Mouse (Mus musculus) midbrain, embryonic 11.5 days (tissue): ENCODE results near the gene Rergl. TPM values are rescaled to one million over a fixed set of nuclear protein-coding genes. Genes with fewer than 3 reads are reported as not detected.

Source experiments
- ATAC-seq: fragments of 200-750 bp; cut with Nextera tagmentation; 2 replicates; pipeline ENCODE4 v1.8.0; 2017; ENCODE audit warnings: moderate TSS enrichment, moderate library complexity; ENCODE audit not compliant: low FRiP score
- DNase-seq: peaks from one replicate; pipeline ENCODE4 v3.0.0; 2015; ENCODE audit warnings: low spot score; ENCODE audit errors: missing footprints
- H3K27ac ChIP-seq: fragments of 300-500 bp; sonication (generic); 2 replicates; pipeline ENCODE4 v1.5.1; 2014; ENCODE audit warnings: low read depth, low read length
- H3K27me3 ChIP-seq: fragments of 300-500 bp; sonication (generic); 2 replicates; pipeline ENCODE4 v1.6.1; 2014; ENCODE audit warnings: mild to moderate bottlenecking, low read length, moderate library complexity, mixed read lengths; ENCODE audit not compliant: control insufficient read depth, insufficient read depth
- H3K36me3 ChIP-seq: fragments of 300-500 bp; sonication (generic); 2 replicates; pipeline ENCODE4 v1.6.1; 2014; ENCODE audit warnings: mild to moderate bottlenecking, low read length, moderate library complexity, mixed read lengths; ENCODE audit not compliant: control insufficient read depth, insufficient read depth
- H3K4me1 ChIP-seq: fragments of 300-500 bp; sonication (generic); 2 replicates; pipeline ENCODE4 v1.6.1; 2014; ENCODE audit warnings: low read length; ENCODE audit not compliant: control insufficient read depth, insufficient read depth
- H3K4me2 ChIP-seq: fragments of 300-500 bp; sonication (generic); 2 replicates; pipeline ENCODE4 v1.6.1; 2014; ENCODE audit warnings: mild to moderate bottlenecking, moderate library complexity
- H3K4me3 ChIP-seq: fragments of 300-500 bp; sonication (generic); 2 replicates; pipeline ENCODE4 v1.5.1; 2014; ENCODE audit warnings: low read depth, low read length
- H3K9ac ChIP-seq: fragments of 300-500 bp; sonication (generic); 2 replicates; pipeline ENCODE4 v1.6.1; 2014; ENCODE audit warnings: low read length
- H3K9me3 ChIP-seq: fragments of 300-500 bp; sonication (generic); 2 replicates; pipeline ENCODE4 v1.6.1; 2016; ENCODE audit warnings: low read length; ENCODE audit not compliant: control insufficient read depth
- WGBS: fragments of 180-500 bp; shearing (Covaris S2); extraction: QIAGEN DNeasy Blood & Tissue Kit; methylation state at CpG from one replicate; pipeline ENCODE4 v1.1.7; 2014; 5-methylcytosine and 5-hydroxymethylcytosine counted together
- polyA plus RNA-seq: library from polyadenylated mRNA; unstranded; fragments of >200 nt; fragmentation: Nextera tagmentation; extraction: Ambion mirVana; gene quantifications from 2 replicates; pipeline ENCODE4 v1.2.1, GENCODE M21; 2014

Gene Rergl
- polyA plus RNA-seq, 1 experiment from 2014 or later = not detected

DNA sequence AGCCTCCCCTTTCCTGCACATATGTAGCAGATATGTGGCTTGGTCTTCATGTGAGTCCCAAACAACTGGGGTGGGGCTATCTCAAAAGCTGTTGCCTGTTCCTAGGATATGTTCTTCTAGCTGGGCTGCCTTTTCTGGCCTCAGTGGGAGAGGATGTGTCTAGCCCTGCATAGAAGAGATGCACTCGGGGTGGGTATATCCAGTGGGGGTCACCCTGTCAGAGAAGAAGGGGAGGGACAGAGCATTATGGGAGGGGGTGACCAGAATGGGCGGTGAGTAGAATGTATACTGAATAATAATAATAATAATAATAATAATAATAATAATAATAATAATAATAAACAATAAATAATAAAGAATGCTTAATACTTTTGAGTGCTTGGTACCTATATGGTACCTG, 57.8 kb downstream of the Rergl start:
- Histone ChIP-seq H3K27me3 (no peaks in the 10 kb centered on the region), H3K9me3 (no peaks in the 10 kb centered on the region), H3K4me3 (no peak overlapping the region), H3K27ac (no peak overlapping the region), H3K4me2 (no peak overlapping the region), H3K9ac (no peak overlapping the region), H3K36me3 (no peaks in the 10 kb centered on the region), H3K4me1 (no peaks in the 10 kb centered on the region)
- ATAC-seq (no peak; the same call in 1 of the 2 replicates), DNase-seq (no peak)
- WGBS = 82% methylated on average over 2 of the region's 2 CpGs

Other genes starting within 250 kb of the Rergl start
- gene Pik3c2g, start 85.2 kb upstream of the Rergl start, polyA plus RNA-seq = not detected in 2 replicates